Mouse (Mus musculus) embryo, embryonic 9.5 days (tissue): ENCODE measurements at regions not wholly inside any gene's neighbourhood (a gene's known extent, or its start where the extent isn't known, plus 50 kb on each side); places are given as distances from the start of the nearest gene placed in this dataset.

Source experiments
- DNase-seq: peaks from one replicate; pipeline ENCODE4 v3.0.0-alpha.2; 2017; ENCODE audit errors: extremely low spot score

- no peak for DNase-seq
These were observed 182.3 kb upstream of the Kdm8 start for GRCm38 (mm10) chr7:125262133-125262532.

DNA sequence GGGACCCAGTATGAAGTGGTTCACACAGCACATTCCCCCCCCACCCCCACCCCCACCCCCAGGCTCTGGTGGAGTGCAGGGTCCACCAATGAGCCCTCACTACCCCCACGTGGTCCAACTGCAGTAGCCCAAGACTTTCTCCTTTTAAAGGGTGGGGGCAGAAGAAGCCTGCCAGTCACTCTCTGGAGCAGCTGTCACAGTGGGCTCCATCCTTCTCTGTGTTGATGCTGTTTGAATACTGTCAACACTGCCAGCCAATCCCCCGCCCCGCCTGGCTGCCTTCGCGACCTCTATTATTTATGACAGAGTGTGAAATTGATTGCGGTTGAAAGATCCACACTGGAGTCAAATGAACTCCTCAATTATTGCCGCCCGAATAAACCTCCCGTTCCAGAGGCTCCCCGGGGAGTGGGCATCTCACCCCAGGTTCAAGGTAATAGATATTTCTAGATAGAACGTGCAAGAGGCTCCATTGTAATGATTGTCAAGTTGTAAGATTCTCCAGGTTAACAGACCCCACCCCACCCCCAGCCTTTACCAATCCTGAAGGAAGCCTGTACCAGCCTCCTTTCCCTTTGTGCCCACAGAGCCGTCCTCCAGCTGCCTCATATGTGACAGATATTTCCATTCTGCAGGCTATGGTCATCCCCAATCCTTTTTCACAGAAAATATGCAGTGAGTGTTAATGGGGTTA lies 181.7 kb upstream of the Kdm8 start:
- no peak for DNase-seq

DNA sequence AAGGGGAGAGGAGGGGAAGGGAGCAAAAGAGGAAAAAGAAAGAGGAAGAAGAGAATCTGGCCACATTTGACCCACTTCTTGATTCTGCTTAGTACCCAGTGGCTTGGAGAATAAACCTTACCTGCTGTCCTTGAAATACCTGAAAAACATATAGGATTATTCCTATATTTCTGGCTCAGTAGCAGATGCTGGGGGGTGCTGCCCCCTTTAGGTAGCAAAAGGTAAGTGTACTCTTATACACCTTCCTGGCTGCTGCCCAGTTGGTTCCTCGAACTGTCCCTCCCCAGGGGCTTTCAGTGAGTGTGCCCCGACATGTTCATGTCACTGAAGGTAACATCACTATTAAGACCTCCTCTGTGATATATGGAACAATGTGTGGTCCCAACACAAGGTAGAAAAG lies 180.7 kb upstream of the Kdm8 start:
- DNase-seq: no peak

DNA sequence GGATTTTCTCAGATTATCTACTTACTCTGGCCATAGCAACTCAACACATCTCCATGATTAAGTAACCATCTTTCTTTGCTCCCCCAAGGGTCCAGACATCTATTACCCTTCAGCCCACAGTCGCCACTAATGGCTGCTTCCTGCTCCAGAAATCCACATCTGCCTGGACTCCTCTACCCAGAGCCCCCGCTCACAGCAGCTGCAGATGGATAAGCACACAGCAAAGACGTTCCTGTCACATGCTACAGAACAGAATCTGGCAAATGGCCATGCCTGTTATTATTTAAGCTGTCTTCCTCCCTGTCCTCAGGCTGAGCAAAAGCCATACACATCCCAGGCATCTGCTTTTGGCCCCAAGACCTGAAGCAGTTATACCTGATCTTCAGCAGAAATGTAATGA lies 173.8 kb upstream of the Kdm8 start:
- DNase-seq: no peak

DNA sequence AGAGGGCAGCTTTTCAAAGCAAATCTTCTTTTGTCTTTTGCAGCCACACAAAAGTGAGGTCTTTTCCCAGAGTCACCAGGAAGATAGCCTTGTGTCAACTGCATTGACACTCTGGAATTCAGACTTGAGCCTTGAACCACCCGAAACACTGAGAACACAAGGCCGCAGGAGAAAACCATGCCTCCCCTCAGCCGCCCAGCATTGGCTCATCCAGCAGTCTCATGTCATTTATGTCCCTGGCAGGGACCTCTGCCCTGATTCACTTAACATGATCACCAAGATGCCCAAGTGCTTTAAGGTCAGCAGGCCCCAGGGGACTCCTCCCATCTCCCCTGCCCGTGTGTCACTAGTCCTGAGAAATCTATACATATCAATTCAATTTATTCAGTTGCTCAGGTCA lies 173.1 kb upstream of the Kdm8 start:
- DNase-seq: no peak

- DNase-seq: no peak
These were observed 163.1 kb upstream of the Kdm8 start for GRCm38 (mm10) chr7:125281371-125281770.

- no peak for DNase-seq
These were observed 149.2 kb upstream of the Kdm8 start for GRCm38 (mm10) chr7:125295226-125295625.

DNA sequence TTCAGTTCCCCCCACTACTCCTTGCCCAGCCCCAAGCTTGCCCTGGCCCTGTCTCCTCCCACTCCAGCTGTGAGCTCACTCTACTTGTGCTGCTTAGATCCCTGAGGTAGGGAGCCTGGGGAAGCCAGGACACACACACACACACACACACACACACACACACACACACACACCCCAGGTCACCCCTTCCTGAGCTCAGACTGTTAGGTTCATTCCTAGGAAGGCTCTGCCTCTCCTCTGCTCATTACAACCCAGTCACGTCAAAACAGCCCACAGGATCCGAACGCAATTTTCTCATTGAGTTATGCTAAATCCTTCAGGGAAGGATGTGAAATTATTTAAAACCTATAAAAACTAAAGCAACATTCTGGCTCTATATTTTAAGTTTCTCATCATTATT lies 136.0 kb upstream of the Kdm8 start:
- DNase-seq: no peak

DNA sequence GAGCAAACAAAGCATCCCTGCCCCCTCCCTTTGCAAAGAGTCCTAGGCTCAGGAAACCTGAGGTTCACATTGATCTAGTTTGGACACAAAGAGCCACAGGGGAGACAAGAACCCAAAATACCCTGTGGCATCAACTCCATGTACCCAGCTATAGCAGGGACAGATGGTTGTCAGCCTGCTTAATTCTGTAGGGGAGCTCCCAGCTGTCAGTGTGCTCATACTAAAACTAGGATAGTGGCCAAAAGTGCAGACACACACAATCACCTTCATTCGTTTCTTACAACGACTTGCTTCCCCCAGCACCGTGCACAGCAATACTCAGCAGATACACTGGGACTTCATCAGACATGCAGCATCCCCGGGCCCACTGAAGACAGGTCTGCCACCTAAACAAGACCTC lies 133.5 kb upstream of the Kdm8 start:
- no peak for DNase-seq

DNA sequence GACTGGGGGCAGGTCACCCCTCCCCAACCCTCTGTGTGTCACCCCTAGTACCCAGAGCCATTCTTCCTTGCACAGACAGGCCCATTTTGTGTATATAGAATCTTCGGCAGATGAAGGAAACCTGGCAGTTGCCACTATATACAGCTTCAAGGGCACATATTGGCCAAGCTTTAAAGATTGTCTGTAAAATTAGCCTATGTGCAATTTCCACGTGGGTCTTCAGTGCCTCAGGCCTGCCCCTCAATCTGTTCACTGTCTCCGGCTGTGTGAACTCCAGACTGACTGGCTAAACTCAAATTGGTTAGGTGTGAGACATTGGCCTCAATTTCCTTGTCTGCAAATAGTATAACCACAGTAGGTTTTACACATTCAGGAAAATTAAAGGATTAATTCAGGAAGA lies 130.9 kb upstream of the Kdm8 start:
- no peak for DNase-seq

GRCm38 (mm10) chr7:125334769-125335168 lies 109.7 kb upstream of the Kdm8 start:
- DNase-seq: no peak

DNA sequence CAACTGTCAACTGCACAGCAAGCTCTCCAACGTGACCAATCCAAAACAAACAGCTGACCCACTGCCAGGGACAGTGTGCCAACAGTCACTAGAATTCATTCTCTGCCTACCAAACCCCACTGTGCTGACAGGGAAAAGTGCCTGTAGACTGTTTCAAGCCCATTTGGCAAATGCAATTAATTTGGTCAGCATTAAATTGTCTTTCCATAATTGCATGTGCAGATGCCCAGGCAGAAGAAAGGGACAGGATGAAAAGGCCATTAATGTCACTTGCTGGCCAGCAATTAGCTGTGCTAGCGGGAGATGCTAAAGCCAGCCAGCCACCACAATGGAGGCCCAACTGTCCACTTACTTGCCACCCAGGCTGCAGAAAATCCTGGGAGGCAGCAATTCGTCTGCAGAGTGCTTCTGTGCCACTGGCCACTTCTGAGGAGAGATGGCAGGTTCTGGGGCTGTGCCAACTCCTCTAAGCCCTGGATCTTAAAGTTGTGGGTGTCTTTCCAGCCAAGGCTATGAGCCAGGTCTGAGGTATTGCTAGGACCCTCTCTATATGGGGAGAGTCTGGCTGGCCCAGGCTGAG lies 108.8 kb upstream of the Kdm8 start:
- no peak for DNase-seq

GRCm38 (mm10) chr7:125336826-125337225 lies 107.7 kb upstream of the Kdm8 start:
- DNase-seq: no peak

GRCm38 (mm10) chr7:125338177-125338751 lies 106.2 kb upstream of the Kdm8 start:
- no peak for DNase-seq

DNA sequence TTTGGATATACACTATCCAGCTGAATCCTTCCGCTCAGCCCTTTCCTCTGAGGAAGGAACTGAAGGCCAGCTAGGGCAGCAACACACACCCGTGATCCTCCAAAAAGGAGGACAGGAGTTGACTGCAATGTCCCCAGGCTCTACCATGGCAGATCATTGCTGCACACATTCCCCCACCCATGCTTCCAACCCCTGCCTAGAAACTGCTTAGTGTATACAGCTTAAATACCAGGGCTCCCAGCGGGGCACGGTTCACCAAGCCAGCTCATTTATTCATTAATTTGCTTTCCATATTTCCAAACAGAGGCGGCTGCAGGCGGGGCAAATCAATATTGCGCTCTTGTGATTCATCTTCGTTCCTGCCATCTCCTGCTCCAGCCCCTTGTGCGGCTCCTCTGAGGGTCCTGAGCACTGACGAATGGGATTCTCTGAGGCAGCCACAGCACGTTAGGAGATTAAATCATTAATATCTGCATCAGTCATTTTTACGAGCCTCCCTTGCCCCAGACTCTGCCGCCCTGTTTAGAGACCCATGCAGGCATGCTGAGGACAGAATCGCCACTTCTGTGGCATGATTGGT lies 104.1 kb upstream of the Kdm8 start:
- DNase-seq: no peak

- DNase-seq: no peak
These were observed 94.9 kb upstream of the Kdm8 start for GRCm38 (mm10) chr7:125349606-125350005.

GRCm38 (mm10) chr7:125354211-125354610 lies 90.3 kb upstream of the Kdm8 start:
- no peak for DNase-seq

DNA sequence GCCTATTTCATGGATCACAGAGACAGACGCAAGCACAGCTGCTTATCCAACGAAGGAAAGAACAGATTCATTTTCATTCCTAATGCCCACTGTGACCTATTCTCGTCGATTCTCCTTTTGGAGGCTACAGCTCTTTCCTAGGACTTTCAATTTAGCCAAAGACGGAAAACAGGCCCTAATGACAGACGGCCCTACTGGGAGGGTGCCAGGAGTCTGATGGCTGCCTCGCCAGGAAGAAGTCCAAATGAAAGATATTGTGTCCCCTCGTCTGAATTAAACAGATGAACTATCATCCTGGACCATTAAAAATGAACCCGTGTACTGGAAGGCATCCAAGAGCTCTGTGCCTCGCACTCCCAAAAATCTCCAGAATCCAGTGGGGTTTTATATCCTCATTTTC lies 89.5 kb upstream of the Kdm8 start:
- no peak for DNase-seq

DNA sequence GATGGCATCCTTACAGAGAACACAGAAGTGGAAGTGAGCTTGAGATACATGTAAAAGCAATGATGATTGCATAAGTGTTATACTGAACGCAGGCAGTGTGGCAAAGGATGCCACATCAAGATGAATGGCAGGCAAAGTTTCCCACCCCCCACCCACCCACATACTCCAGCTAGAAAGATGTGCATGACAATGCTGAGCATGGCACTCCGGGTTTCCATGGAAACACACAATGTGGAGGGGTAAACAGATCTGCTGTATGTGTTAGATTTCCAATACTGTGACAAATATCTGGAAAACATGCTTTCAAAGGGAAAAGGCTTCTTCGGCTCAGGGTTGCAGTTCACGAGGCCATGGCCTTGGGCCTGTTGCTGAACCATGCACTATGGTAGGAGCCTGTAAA lies 86.5 kb upstream of the Kdm8 start:
- no peak for DNase-seq

DNA sequence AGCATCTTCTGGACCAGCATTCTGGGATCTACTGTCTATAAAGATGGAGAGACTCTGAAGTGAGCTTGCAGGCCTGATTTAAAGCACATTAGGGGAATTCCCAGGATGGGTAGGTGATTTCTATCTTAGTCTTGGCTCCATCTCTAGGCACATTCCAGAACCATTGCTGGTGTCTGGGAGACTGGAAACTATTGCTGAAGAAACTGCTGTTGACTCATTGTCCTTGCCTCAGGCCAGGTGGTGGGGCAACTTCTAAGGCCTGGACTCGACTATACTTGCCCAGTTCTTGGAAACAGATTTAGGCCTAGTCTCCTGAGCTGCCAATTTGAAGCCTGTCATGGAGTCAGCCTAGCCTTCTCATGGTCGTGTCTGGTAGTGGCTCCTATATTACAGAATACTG lies 61.5 kb upstream of the Kdm8 start:
- no peak for DNase-seq

DNA sequence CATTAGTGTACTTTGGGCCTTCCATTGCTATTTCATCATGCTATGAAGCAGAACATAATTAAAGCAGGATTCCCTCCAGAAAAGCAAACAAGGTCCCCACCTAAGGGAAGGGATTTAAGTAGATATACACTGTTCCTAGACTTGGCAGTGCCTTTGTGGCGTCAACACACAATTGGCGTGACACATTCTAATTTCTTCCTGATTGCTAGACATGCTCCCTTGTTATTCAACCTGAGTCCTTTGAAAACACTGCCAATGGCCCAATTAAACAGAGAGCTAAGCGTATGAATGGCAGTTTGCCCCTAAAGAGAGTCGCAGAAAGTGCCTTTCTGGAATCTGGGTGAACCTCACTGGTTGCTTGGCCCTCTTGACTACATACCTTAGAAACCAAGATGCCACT lies 60.3 kb upstream of the Kdm8 start:
- no peak for DNase-seq

- DNase-seq: peak; percentile 27
These were observed 51.9 kb upstream of the Kdm8 start for GRCm38 (mm10) chr7:125392536-125392935.

GRCm38 (mm10) chr7:125393228-125393627 lies 51.2 kb upstream of the Kdm8 start:
- DNase-seq: no peak
